Mouse (Mus musculus): Measurements from ENCODE around the gene Nsun7. TPM values are rescaled to one million over a fixed set of nuclear protein-coding genes. Genes with fewer than 3 reads are reported as not detected.

Gene Nsun7
- polyA plus RNA-seq, 1 experiment from 2014 or later: 2.9 TPM

DNA sequence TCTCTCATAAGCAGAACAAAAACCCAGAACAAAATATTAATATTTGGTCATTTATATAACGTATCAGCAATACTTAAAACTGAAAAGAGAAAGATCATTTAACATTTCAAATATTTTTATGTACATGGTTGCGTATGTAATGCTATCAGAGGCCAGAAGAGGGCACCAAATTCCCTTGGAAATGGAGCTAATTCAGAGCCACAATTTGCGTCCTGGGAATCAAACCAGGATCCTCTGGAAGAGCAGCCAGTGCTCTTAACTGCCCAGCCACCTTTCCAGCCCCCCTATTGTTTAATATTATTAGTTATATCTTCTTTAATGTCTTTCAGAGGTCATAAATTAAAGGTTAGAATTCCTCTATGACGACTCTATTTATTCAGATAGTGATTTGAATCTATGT lies 3.7 kb downstream of the Nsun7 start:
- no peak for ATAC-seq
- Histone ChIP-seq H3K27me3 (replicated peaks; ENCODE audit: control insufficient read depth, insufficient read depth, low read length) (no peaks in the 10 kb centered on the region), H3K4me3 (ENCODE audit: low read length) (no peak overlapping the region), H3K9ac (ENCODE audit: low read depth, low read length) (no peak overlapping the region), H3K36me3 (ENCODE audit: control insufficient read depth, insufficient read depth, low read length) (no peaks in the 10 kb centered on the region), H3K4me1 (ENCODE audit: control insufficient read depth, insufficient read depth, low read depth, low read length) (peaks cover 4% of the 10 kb centered on the region), H3K9me3 (ENCODE audit: control insufficient read depth, low read length) (no peaks in the 10 kb centered on the region), H3K4me2 (ENCODE audit: low read length) (no peak overlapping the region), H3K27ac (ENCODE audit: low read depth, low read length) (no peak overlapping the region)
- 40% methylated on average over 4 of the region's 4 CpGs for WGBS

DNA sequence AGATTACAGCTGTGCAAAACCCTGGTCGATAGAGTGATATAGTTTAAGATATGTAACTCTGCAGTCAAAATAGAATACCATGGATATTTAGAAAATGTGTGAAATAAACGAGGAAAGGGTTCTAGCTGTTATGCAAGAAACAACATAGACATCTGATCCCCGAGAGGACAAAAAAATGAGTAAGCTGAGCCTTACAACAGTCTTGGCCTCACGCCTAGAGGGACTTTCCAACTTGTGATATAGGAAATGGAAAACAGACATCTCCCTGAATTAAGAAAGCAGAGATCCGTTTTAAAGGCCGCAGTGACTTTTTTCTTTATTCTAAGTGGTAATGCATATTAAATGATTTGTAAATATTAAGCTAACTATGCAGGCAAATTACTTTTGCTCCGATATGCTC lies 9.9 kb downstream of the Nsun7 start:
- 82% methylated on average over 7 of the region's 7 CpGs for WGBS
- H3K4me3 ChIP-seq (ENCODE audit: low read length): no peak overlapping the region
- H3K36me3 ChIP-seq (ENCODE audit: control insufficient read depth, insufficient read depth, low read length): no peaks in the 10 kb centered on the region
- ATAC-seq: no peak
- H3K9ac ChIP-seq (ENCODE audit: low read depth, low read length): no peak overlapping the region
- no peak overlapping the region for H3K4me2 ChIP-seq (ENCODE audit: low read length)
- H3K27me3 ChIP-seq (replicated peaks; ENCODE audit: control insufficient read depth, insufficient read depth, low read length): no peaks in the 10 kb centered on the region
- H3K4me1 ChIP-seq (ENCODE audit: control insufficient read depth, insufficient read depth, low read depth, low read length): no peaks in the 10 kb centered on the region
- no peak overlapping the region for H3K27ac ChIP-seq (ENCODE audit: low read depth, low read length)
- no peaks in the 10 kb centered on the region for H3K9me3 ChIP-seq (ENCODE audit: control insufficient read depth, low read length)

DNA sequence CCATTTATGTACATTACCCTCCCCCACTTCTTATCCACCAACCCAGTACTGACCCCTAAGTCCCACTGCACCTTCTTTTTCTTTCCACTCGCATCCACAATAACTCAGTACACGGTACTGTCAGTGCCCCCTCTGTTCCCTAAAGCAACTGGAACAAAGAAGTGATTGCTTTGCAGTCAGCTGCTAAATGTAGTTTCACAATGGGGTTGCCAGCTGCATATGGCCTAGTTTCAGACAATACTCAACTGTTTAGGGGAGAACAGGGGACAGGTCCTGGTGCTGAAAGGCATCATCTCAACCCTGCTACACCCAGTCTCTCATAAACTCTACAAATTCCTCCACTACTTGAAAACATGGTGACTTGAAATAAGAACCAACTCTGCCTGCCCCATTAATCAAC lies 11.4 kb downstream of the Nsun7 start:
- no peaks in the 10 kb centered on the region for H3K4me1 ChIP-seq (ENCODE audit: control insufficient read depth, insufficient read depth, low read depth, low read length)
- H3K9me3 ChIP-seq (ENCODE audit: control insufficient read depth, low read length): no peaks in the 10 kb centered on the region
- WGBS: 39% methylated on average over 2 of the region's 2 CpGs
- H3K9ac ChIP-seq (ENCODE audit: low read depth, low read length): no peak overlapping the region
- no peak overlapping the region for H3K4me3 ChIP-seq (ENCODE audit: low read length)
- no peaks in the 10 kb centered on the region for H3K36me3 ChIP-seq (ENCODE audit: control insufficient read depth, insufficient read depth, low read length)
- H3K4me2 ChIP-seq (ENCODE audit: low read length): no peak overlapping the region
- no peak overlapping the region for H3K27ac ChIP-seq (ENCODE audit: low read depth, low read length)
- no peaks in the 10 kb centered on the region for H3K27me3 ChIP-seq (replicated peaks; ENCODE audit: control insufficient read depth, insufficient read depth, low read length)
- no peak for ATAC-seq

DNA sequence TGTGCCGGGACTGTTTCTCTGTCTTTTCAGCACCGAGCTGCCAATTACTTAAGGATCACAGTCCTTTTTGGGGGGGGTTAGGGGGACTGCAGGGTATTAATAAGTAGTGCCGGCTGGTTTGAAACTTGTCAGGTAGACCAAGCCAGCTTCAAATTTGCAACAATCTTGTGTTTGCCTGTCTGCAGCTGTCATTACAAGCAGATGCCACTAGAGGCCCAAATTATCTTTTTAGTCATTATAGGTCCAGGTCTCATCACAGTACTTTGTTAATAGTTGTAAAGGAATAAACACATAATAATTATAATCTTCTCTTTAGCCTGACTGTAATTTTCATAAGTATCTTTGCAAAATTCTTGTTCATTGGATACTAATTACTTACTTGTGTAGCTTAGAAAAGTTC lies 14.7 kb downstream of the Nsun7 start:
- H3K4me3 ChIP-seq (ENCODE audit: low read length): no peak overlapping the region
- no peaks in the 10 kb centered on the region for H3K27me3 ChIP-seq (replicated peaks; ENCODE audit: control insufficient read depth, insufficient read depth, low read length)
- H3K27ac ChIP-seq (ENCODE audit: low read depth, low read length): no peak overlapping the region
- no peak overlapping the region for H3K4me2 ChIP-seq (ENCODE audit: low read length)
- WGBS: 55% methylated on average over 3 of the region's 3 CpGs
- no peaks in the 10 kb centered on the region for H3K36me3 ChIP-seq (ENCODE audit: control insufficient read depth, insufficient read depth, low read length)
- H3K9ac ChIP-seq (ENCODE audit: low read depth, low read length): no peak overlapping the region
- no peaks in the 10 kb centered on the region for H3K4me1 ChIP-seq (ENCODE audit: control insufficient read depth, insufficient read depth, low read depth, low read length)
- ATAC-seq: no peak
- no peaks in the 10 kb centered on the region for H3K9me3 ChIP-seq (ENCODE audit: control insufficient read depth, low read length)

- H3K4me3 ChIP-seq (ENCODE audit: low read length): no peak overlapping the region
- H3K9ac ChIP-seq (ENCODE audit: low read depth, low read length): no peak overlapping the region
- WGBS: 84% methylated on average over 2 of the region's 2 CpGs
- H3K36me3 ChIP-seq (ENCODE audit: control insufficient read depth, insufficient read depth, low read length): no peaks in the 10 kb centered on the region
- H3K9me3 ChIP-seq (ENCODE audit: control insufficient read depth, low read length): no peaks in the 10 kb centered on the region
- no peak overlapping the region for H3K27ac ChIP-seq (ENCODE audit: low read depth, low read length)
- no peak for ATAC-seq
- H3K4me2 ChIP-seq (ENCODE audit: low read length): no peak overlapping the region
- no peaks in the 10 kb centered on the region for H3K27me3 ChIP-seq (replicated peaks; ENCODE audit: control insufficient read depth, insufficient read depth, low read length)
- H3K4me1 ChIP-seq (ENCODE audit: control insufficient read depth, insufficient read depth, low read depth, low read length): no peaks in the 10 kb centered on the region
Observed at GRCm38 (mm10) chr5:66279650-66280049, 20.0 kb downstream of the Nsun7 start.

GRCm38 (mm10) chr5:66280742-66281141 lies 21.0 kb downstream of the Nsun7 start:
- Histone ChIP-seq H3K4me1 (ENCODE audit: control insufficient read depth, insufficient read depth, low read depth, low read length) (no peaks in the 10 kb centered on the region), H3K27me3 (replicated peaks; ENCODE audit: control insufficient read depth, insufficient read depth, low read length) (no peaks in the 10 kb centered on the region), H3K36me3 (ENCODE audit: control insufficient read depth, insufficient read depth, low read length) (no peaks in the 10 kb centered on the region), H3K9me3 (ENCODE audit: control insufficient read depth, low read length) (no peaks in the 10 kb centered on the region; the same call in 1 of the 2 replicates), H3K4me3 (ENCODE audit: low read length) (no peak overlapping the region), H3K4me2 (ENCODE audit: low read length) (no peak overlapping the region), H3K27ac (ENCODE audit: low read depth, low read length) (no peak overlapping the region), H3K9ac (ENCODE audit: low read depth, low read length) (no peak overlapping the region)
- WGBS: 78% methylated on average over 6 of the region's 6 CpGs
- ATAC-seq: no peak

GRCm38 (mm10) chr5:66294106-66294625 lies 34.5 kb downstream of the Nsun7 start:
- 88% methylated on average over 11 of the region's 11 CpGs for WGBS
- ATAC-seq: no peak
- no peaks in the 10 kb centered on the region for H3K4me1 ChIP-seq (ENCODE audit: control insufficient read depth, insufficient read depth, low read depth, low read length)
- H3K27me3 ChIP-seq (replicated peaks; ENCODE audit: control insufficient read depth, insufficient read depth, low read length): no peaks in the 10 kb centered on the region
- H3K4me2 ChIP-seq (ENCODE audit: low read length): no peak overlapping the region
- no peak overlapping the region for H3K4me3 ChIP-seq (ENCODE audit: low read length)
- no peak overlapping the region for H3K9ac ChIP-seq (ENCODE audit: low read depth, low read length)
- H3K36me3 ChIP-seq (ENCODE audit: control insufficient read depth, insufficient read depth, low read length): no peaks in the 10 kb centered on the region; the same call in 1 of the 2 replicates
- no peaks in the 10 kb centered on the region for H3K9me3 ChIP-seq (ENCODE audit: control insufficient read depth, low read length)
- no peak overlapping the region for H3K27ac ChIP-seq (ENCODE audit: low read depth, low read length)

DNA sequence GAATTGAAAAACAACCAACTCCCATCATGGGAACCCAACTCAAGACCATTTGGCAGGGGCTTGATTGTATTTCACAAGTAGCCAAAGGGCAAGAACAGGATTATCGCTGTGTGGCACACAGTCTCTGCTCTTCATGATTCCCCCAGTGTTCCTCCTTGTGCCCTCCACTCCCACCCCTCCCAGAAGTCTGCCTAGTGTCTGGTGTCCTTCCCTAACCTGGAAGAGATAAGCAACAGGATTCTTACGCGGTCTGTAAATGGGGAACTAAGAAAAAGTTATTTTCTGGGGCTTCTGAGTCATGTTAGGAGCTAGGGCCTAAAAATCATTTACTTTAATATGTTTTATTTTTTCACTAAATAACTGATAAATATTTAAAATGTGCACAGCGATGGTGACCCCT lies 35.3 kb downstream of the Nsun7 start:
- ATAC-seq: no peak

GRCm38 (mm10) chr5:66296116-66296515 lies 36.4 kb downstream of the Nsun7 start:
- Histone ChIP-seq H3K9me3 (ENCODE audit: control insufficient read depth, low read length) (no peaks in the 10 kb centered on the region), H3K4me3 (ENCODE audit: low read length) (no peak overlapping the region), H3K27me3 (replicated peaks; ENCODE audit: control insufficient read depth, insufficient read depth, low read length) (no peaks in the 10 kb centered on the region), H3K4me1 (ENCODE audit: control insufficient read depth, insufficient read depth, low read depth, low read length) (no peaks in the 10 kb centered on the region), H3K9ac (ENCODE audit: low read depth, low read length) (no peak overlapping the region), H3K36me3 (ENCODE audit: control insufficient read depth, insufficient read depth, low read length) (peaks cover 8% of the 10 kb centered on the region), H3K4me2 (ENCODE audit: low read length) (no peak overlapping the region), H3K27ac (ENCODE audit: low read depth, low read length) (no peak overlapping the region)
- WGBS: 94% methylated on average over 5 of the region's 5 CpGs
- 0 out of 2 replicates have a peak, but pooled peaks have one; percentile 20 for ATAC-seq

More for the DNA sequence above, 35.3 kb downstream of the Nsun7 start:
- H3K27me3 ChIP-seq (replicated peaks; ENCODE audit: control insufficient read depth, insufficient read depth, low read length): no peaks in the 10 kb centered on the region
- no peak overlapping the region for H3K9ac ChIP-seq (ENCODE audit: low read depth, low read length)
- no peak overlapping the region for H3K4me3 ChIP-seq (ENCODE audit: low read length)
- H3K27ac ChIP-seq (ENCODE audit: low read depth, low read length): no peak overlapping the region
- no peak overlapping the region for H3K4me2 ChIP-seq (ENCODE audit: low read length)
- no peaks in the 10 kb centered on the region for H3K4me1 ChIP-seq (ENCODE audit: control insufficient read depth, insufficient read depth, low read depth, low read length)
- 87% methylated on average over 4 of the region's 4 CpGs for WGBS
- no peaks in the 10 kb centered on the region; the same call in 1 of the 2 replicates for H3K36me3 ChIP-seq (ENCODE audit: control insufficient read depth, insufficient read depth, low read length)
- no peaks in the 10 kb centered on the region for H3K9me3 ChIP-seq (ENCODE audit: control insufficient read depth, low read length)

GRCm38 (mm10) chr5:66298856-66299255 lies 39.2 kb downstream of the Nsun7 start:
- Histone ChIP-seq H3K36me3 (ENCODE audit: control insufficient read depth, insufficient read depth, low read length) (peaks cover 15% of the 10 kb centered on the region), H3K4me1 (ENCODE audit: control insufficient read depth, insufficient read depth, low read depth, low read length) (no peaks in the 10 kb centered on the region), H3K4me2 (ENCODE audit: low read length) (no peak overlapping the region), H3K27ac (ENCODE audit: low read depth, low read length) (no peak overlapping the region), H3K4me3 (ENCODE audit: low read length) (no peak overlapping the region), H3K27me3 (replicated peaks; ENCODE audit: control insufficient read depth, insufficient read depth, low read length) (no peaks in the 10 kb centered on the region), H3K9ac (ENCODE audit: low read depth, low read length) (no peak overlapping the region), H3K9me3 (ENCODE audit: control insufficient read depth, low read length) (no peaks in the 10 kb centered on the region)
- 88% methylated on average over 6 of the region's 6 CpGs for WGBS
- no peak for ATAC-seq
